In genomic region chr9:31266013-31266659, GRCm38 (mm10) we compare ENCODE assay signal across 9 mouse cellular contexts. TPM values are rescaled to one million over a fixed set of nuclear protein-coding genes. Genes with fewer than 3 reads are reported as not detected.
DNase-seq lines count a peak whose midpoint lies in the region; ATAC-seq and TF ChIP-seq lines count a peak whose summit lies in the region.
"Had no signal": no experiment of that assay in that cellular context is flagged by ENCODE, and none has a peak within 500 bp of the region (broad histone marks: within the 10 kb centered on the region; RNA-seq: fewer than 3 reads in every experiment).

No protein-coding gene starts in this region.

- DNase-seq in embryonic facial prominence, embryonic 11.5 days (ENCODE audit: low spot score), result peak; percentile 17
- DNase-seq in embryonic facial prominence, embryonic 10.5 days (ENCODE audit: low spot score), result no peak
- peak; percentile 93 for DNase-seq in 3T3-L1 (ENCODE audit: low read depth, low spot score)
- DNase-seq in forebrain, postnatal 0 days, result peak; percentile 65
- DNase-seq in limb, embryonic 14.5 days (ENCODE audit: low spot score), result peak; percentile 82
- DNase-seq in embryo, embryonic 10.5 days (ENCODE audit: low spot score), result no peak
- DNase-seq in right cerebral cortex, postnatal 36 days (ENCODE audit: low spot score in 2 of 2), result no peak
- no peak for DNase-seq in gastrocnemius, postnatal 4 days (ENCODE audit: low spot score in 2 of 2)
- DNase-seq: cerebellum, adult 11 months had no signal

- WGBS in embryonic facial prominence, embryonic 11.5 days, result 69% methylated on average over 5 of the region's 5 CpGs
- 78% methylated on average over 5 of the region's 5 CpGs for WGBS in embryonic facial prominence, embryonic 10.5 days
- WGBS in forebrain, postnatal 0 days, result 46% methylated on average over 5 of the region's 5 CpGs
- WGBS in limb, embryonic 14.5 days, result 49% methylated on average over 5 of the region's 5 CpGs

- H3K4me2 ChIP-seq in embryonic facial prominence, embryonic 11.5 days (ENCODE audit: low read depth, low read length), result no peak overlapping the region
- H3K4me2 ChIP-seq in forebrain, postnatal 0 days (ENCODE audit: low read depth), result no peak overlapping the region
- no peak overlapping the region for H3K4me2 ChIP-seq in limb, embryonic 14.5 days (replicated peaks; ENCODE audit: low read depth, low read length, severe bottlenecking)

- no peak overlapping the region for H3K9ac ChIP-seq in embryonic facial prominence, embryonic 11.5 days (replicated peaks; ENCODE audit: low read length)
- H3K9ac ChIP-seq in forebrain, postnatal 0 days, result no peak overlapping the region
- H3K9ac ChIP-seq in limb, embryonic 14.5 days (ENCODE audit: low read depth, low read length, severe bottlenecking), result no peak overlapping the region

- H3K4me1 ChIP-seq in embryonic facial prominence, embryonic 11.5 days (ENCODE audit: control insufficient read depth, insufficient read depth, low read length), result no peaks in the 10 kb centered on the region
- peaks cover 7% of the 10 kb centered on the region; the same call in 1 of the 2 replicates for H3K4me1 ChIP-seq in embryonic facial prominence, embryonic 10.5 days
- 0 out of 2 replicates have a peak, but pooled peaks cover 8% of the 10 kb centered on the region for H3K4me1 ChIP-seq in forebrain, postnatal 0 days (ENCODE audit: insufficient read depth)
- H3K4me1 ChIP-seq in limb, embryonic 14.5 days (ENCODE audit: control insufficient read depth, insufficient read depth, low read length), result 0 out of 2 replicates have a peak, but pooled peaks cover 3% of the 10 kb centered on the region

- no peak for ATAC-seq in embryonic facial prominence, embryonic 11.5 days (replicated peaks; ENCODE audit: insufficient number of reproducible peaks, low FRiP score, low TSS enrichment, low read depth)
- peak; percentile 70 for ATAC-seq in forebrain, postnatal 0 days
- ATAC-seq in limb, embryonic 14.5 days (ENCODE audit: low FRiP score, low read depth), result peak; percentile 50

- H3K4me3 ChIP-seq in embryonic facial prominence, embryonic 11.5 days (ENCODE audit: low read depth, low read length), result no peak overlapping the region
- H3K4me3 ChIP-seq in embryonic facial prominence, embryonic 10.5 days, result no peak overlapping the region
- H3K4me3 ChIP-seq in forebrain, postnatal 0 days (ENCODE audit: low read depth, low read length), result no peak overlapping the region
- no peak overlapping the region for H3K4me3 ChIP-seq in limb, embryonic 14.5 days (replicated peaks; ENCODE audit: low read length)

- TF ChIP-seq POLR2A in limb, embryonic 14.5 days (IDR thresholded peaks at IDR 0.05; ENCODE audit: borderline replicate concordance, extremely low read depth, insufficient read depth, insufficient read length), result no peak

- H3K36me3 ChIP-seq in embryonic facial prominence, embryonic 11.5 days (replicated peaks; ENCODE audit: control insufficient read depth, insufficient read depth, low read depth, low read length), result no peaks in the 10 kb centered on the region
- no peaks in the 10 kb centered on the region for H3K36me3 ChIP-seq in embryonic facial prominence, embryonic 10.5 days (replicated peaks)
- no peaks in the 10 kb centered on the region for H3K36me3 ChIP-seq in forebrain, postnatal 0 days (ENCODE audit: insufficient read depth)
- H3K36me3 ChIP-seq in limb, embryonic 14.5 days (ENCODE audit: control insufficient read depth, insufficient read depth, low read length), result no peaks in the 10 kb centered on the region

- H3K27ac ChIP-seq in embryonic facial prominence, embryonic 11.5 days (replicated peaks; ENCODE audit: low read depth, low read length), result no peak overlapping the region
- no peak overlapping the region for H3K27ac ChIP-seq in embryonic facial prominence, embryonic 10.5 days (replicated peaks)
- 0 out of 2 replicates have a peak overlapping the region, but pooled peaks have one; percentile 40 for H3K27ac ChIP-seq in forebrain, postnatal 0 days (ENCODE audit: low read depth, low read length)
- peak overlapping the region; percentile 40; the same call in 1 of the 2 replicates for H3K27ac ChIP-seq in limb, embryonic 14.5 days (replicated peaks; ENCODE audit: low read depth, low read length)

- no peaks in the 10 kb centered on the region for H3K9me3 ChIP-seq in embryonic facial prominence, embryonic 11.5 days (replicated peaks; ENCODE audit: control insufficient read depth, low read length)
- H3K9me3 ChIP-seq in embryonic facial prominence, embryonic 10.5 days, result no peaks in the 10 kb centered on the region
- H3K9me3 ChIP-seq in forebrain, postnatal 0 days (ENCODE audit: low read length), result no peaks in the 10 kb centered on the region
- no peaks in the 10 kb centered on the region for H3K9me3 ChIP-seq in limb, embryonic 14.5 days (ENCODE audit: control insufficient read depth, low read length)

- TF ChIP-seq CTCF in forebrain, postnatal 0 days (IDR thresholded peaks at IDR 0.05; ENCODE audit: low read depth), result no peak

- H3K27me3 ChIP-seq in embryonic facial prominence, embryonic 11.5 days (ENCODE audit: control insufficient read depth, insufficient read depth, low read length), result no peaks in the 10 kb centered on the region
- H3K27me3 ChIP-seq in embryonic facial prominence, embryonic 10.5 days (replicated peaks; ENCODE audit: low read depth, poor library complexity, severe bottlenecking), result no peaks in the 10 kb centered on the region
- H3K27me3 ChIP-seq in forebrain, postnatal 0 days (ENCODE audit: insufficient read depth, low read length), result no peaks in the 10 kb centered on the region
- H3K27me3 ChIP-seq in limb, embryonic 14.5 days (ENCODE audit: control insufficient read depth, insufficient read depth, low read length), result no peaks in the 10 kb centered on the region

RNA-seq across cellular contexts. Expression of gene Prdm10, which starts 14.2 kb away (rescaled TPM):
- polyA plus RNA-seq in embryonic facial prominence, embryonic 11.5 days (2014; fragmentation: Nextera tagmentation; extraction: Ambion mirVana), result 5.6 and 6.5 TPM in 2 replicates
- 8.1 and 8.3 TPM in 2 replicates for polyA plus RNA-seq in embryonic facial prominence, embryonic 10.5 days (2016; fragmentation: Nextera tagmentation; extraction: Ambion mirVana)
- total RNA-seq in forebrain, postnatal 0 days (2014; rRNA removed), result 13.2 and 16.0 TPM in 2 replicates
- 3.4 and 5.1 TPM in 2 replicates for polyA plus RNA-seq in forebrain, postnatal 0 days (2015; fragmentation: Nextera tagmentation; extraction: Ambion mirVana)
- 14.6 and 17.5 TPM in 2 replicates for polyA plus RNA-seq in limb, embryonic 14.5 days (2012; rRNA removed)
- 5.2 and 5.5 TPM in 2 replicates for polyA plus RNA-seq in limb, embryonic 14.5 days (2014; fragmentation: Nextera tagmentation; extraction: Ambion mirVana)
- total RNA-seq in gastrocnemius, postnatal 4 days (2021), result 1 to 10 TPM; 6.5 to 6.9 TPM

RNA-seq across cellular contexts. Expression of gene Aplp2, which starts 54.5 kb away (rescaled TPM):
- 203 and 212 TPM in 2 replicates for polyA plus RNA-seq in embryonic facial prominence, embryonic 11.5 days (2014; fragmentation: Nextera tagmentation; extraction: Ambion mirVana)
- polyA plus RNA-seq in embryonic facial prominence, embryonic 10.5 days (2016; fragmentation: Nextera tagmentation; extraction: Ambion mirVana), result 201 and 228 TPM in 2 replicates
- 240 and 341 TPM in 2 replicates for total RNA-seq in forebrain, postnatal 0 days (2014; rRNA removed)
- 251 and 328 TPM in 2 replicates for polyA plus RNA-seq in forebrain, postnatal 0 days (2015; fragmentation: Nextera tagmentation; extraction: Ambion mirVana)
- polyA plus RNA-seq in limb, embryonic 14.5 days (2012; rRNA removed), result 228 and 253 TPM in 2 replicates
- polyA plus RNA-seq in limb, embryonic 14.5 days (2014; fragmentation: Nextera tagmentation; extraction: Ambion mirVana), result 202 and 203 TPM in 2 replicates
- total RNA-seq in gastrocnemius, postnatal 4 days (2021), result 100 to 1,000 TPM; 138 to 143 TPM

Comparison
In these comparisons a context has a peak if more than half of its experiments do, and no peak if none do; other contexts are left out.
1. DNase-seq: peak in embryonic facial prominence, embryonic 11.5 days (single experiment), 3T3-L1 (single experiment), forebrain, postnatal 0 days (single experiment) and limb, embryonic 14.5 days (single experiment); none in embryonic facial prominence, embryonic 10.5 days (single experiment), embryo, embryonic 10.5 days (single experiment), right cerebral cortex, postnatal 36 days (0 of 2) and gastrocnemius, postnatal 4 days (0 of 2).
2. H3K27ac ChIP-seq: peak in forebrain, postnatal 0 days (single experiment) and limb, embryonic 14.5 days (single experiment); none in embryonic facial prominence, embryonic 11.5 days (single experiment) and embryonic facial prominence, embryonic 10.5 days (single experiment).